Mouse (Mus musculus) right cerebral cortex, adult 2 months (tissue): ENCODE measurements around the gene Cyp3a25.
"Not testable (repeated sequence)": the region's sequence is repeated elsewhere in the genome, so short reads cannot be mapped to it uniquely, and the experiment has no call there.

Source experiments
- DNase-seq, 2 experiments: peaks; one replicate each; pipeline ENCODE4 v3.0.0; 2021 to 2022; ENCODE audit warnings: low spot score in 2 of 2

Gene Cyp3a25

GRCm38 (mm10) chr5:146009509-146009908 is at the start of gene Cyp3a25:
Gene Cyp3a25 (minus strand): TSS chr5:146009618.
- DNase-seq, result not testable (repeated sequence)

GRCm38 (mm10) chr5:146021136-146021535 is 11.7 kb upstream of the Cyp3a25 start:
- no peak for DNase-seq

- DNase-seq, result no peak
Observed at GRCm38 (mm10) chr5:146018275-146018674, 8.9 kb upstream of the Cyp3a25 start.

- DNase-seq, result no peak
Observed at GRCm38 (mm10) chr5:146011251-146011650, 1.8 kb upstream of the Cyp3a25 start.

- DNase-seq, result no peak
Observed at GRCm38 (mm10) chr5:145967080-145967479, 42.3 kb downstream of the Cyp3a25 start.
